22 mouse cellular contexts compared by ENCODE assay signal in the genomic region with DNA sequence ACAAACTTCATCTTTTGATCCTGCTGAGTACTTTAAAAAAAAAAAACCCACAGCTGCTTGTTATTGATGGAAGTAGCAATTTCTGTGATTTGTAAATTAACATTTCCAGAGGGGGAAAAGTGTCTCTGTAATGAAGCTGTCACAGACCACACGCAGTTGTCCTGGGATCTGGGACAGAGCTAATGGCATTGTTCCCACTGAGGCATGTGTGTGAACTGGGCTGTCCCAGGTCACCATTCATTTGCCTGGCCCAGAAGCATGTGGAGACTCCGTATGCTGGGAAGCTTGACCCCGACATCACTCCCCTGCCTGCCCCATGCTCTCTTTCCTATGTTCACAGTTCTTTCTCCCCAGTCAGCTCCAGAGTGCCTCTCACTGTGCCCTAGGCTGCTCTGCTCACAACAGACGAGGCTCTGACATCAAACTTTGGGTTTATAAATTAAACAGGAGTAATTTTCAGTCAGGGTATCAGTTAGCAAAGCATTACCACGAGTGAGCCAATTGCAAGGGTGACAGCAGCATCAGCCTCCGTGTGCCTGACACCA.
DNase-seq lines count a peak whose midpoint lies in the region; TF ChIP-seq lines count a peak whose summit lies in the region.
"Had no signal": no experiment of that assay in that cellular context is flagged by ENCODE, and none has a peak within 500 bp of the region (broad histone marks: within the 10 kb centered on the region; RNA-seq: fewer than 3 reads in every experiment).

No protein-coding gene starts in this region.

- H3K9ac ChIP-seq in heart, adult 2 months (ENCODE audit: low read depth, low read length) = no peak overlapping the region
- H3K9ac ChIP-seq: embryonic facial prominence, embryonic 12.5 days; forebrain, embryonic 13.5 days; forebrain, embryonic 15.5 days; forebrain, postnatal 0 days had no signal

- no peak for TF ChIP-seq CTCF in heart, adult 2 months (IDR thresholded peaks at IDR 0.05)

- WGBS in heart, embryonic 10.5 days = 73% methylated on average over 6 of the region's 6 CpGs
- WGBS in heart, adult 2 months = 72% methylated on average over 6 of the region's 6 CpGs

- DNase-seq in cerebellum, postnatal 10 days = peak; percentile 14 to 19
- no peak for DNase-seq in cerebellum, postnatal 36 days
- peak; percentile 56 for DNase-seq in heart, embryonic 10.5 days (ENCODE audit: low spot score)
- DNase-seq in heart, adult 2 months = no peak
- DNase-seq in retina, postnatal 1 day = peak; percentile 82
- no peak for DNase-seq in lung, postnatal 4 days
- DNase-seq: adrenal gland, adult 8-10 months; adrenal gland, postnatal 14 days; adrenal gland, postnatal 36 days; B cell, adult 2 months; cerebellum, adult 11-12 months; cerebellum, adult 2 months; cerebellum, adult 9-10 months; cerebellum, postnatal 14 days; forebrain, postnatal 0 days had no signal

- TF ChIP-seq POLR2A in heart, adult 2 months (IDR thresholded peaks at IDR 0.05; ENCODE audit: insufficient read depth, low read depth, low read length) = no peak

- no peak overlapping the region for H3K27ac ChIP-seq in heart, embryonic 10.5 days
- no peak overlapping the region for H3K27ac ChIP-seq in heart, adult 2 months
- H3K27ac ChIP-seq: embryonic facial prominence, embryonic 10.5 days; embryonic facial prominence, embryonic 12.5 days; forebrain, embryonic 13.5 days; forebrain, embryonic 15.5 days had no signal

- H3K4me3 ChIP-seq in heart, embryonic 10.5 days = no peak overlapping the region
- H3K4me3 ChIP-seq in heart, adult 2 months = no peak overlapping the region
- H3K4me3 ChIP-seq: embryonic facial prominence, embryonic 10.5 days; embryonic facial prominence, embryonic 12.5 days; forebrain, embryonic 13.5 days; forebrain, embryonic 15.5 days had no signal

- no peak for TF ChIP-seq EP300 in heart, adult 2 months (IDR thresholded peaks at IDR 0.05; ENCODE audit: insufficient read depth, low read depth, low read length)

- H3K4me1 ChIP-seq in heart, embryonic 10.5 days = 0 out of 2 replicates have a peak, but pooled peaks cover 4% of the 10 kb centered on the region
- no peaks in the 10 kb centered on the region for H3K4me1 ChIP-seq in heart, adult 2 months (ENCODE audit: control insufficient read depth, insufficient read depth, low read length)
- H3K4me1 ChIP-seq: forebrain, embryonic 13.5 days had no signal

- no peaks in the 10 kb centered on the region for H3K79me2 ChIP-seq in heart, adult 2 months (replicated peaks; ENCODE audit: control insufficient read depth, insufficient read depth, low read length)

- H3K9me3 ChIP-seq in heart, embryonic 10.5 days = no peaks in the 10 kb centered on the region
- H3K9me3 ChIP-seq: embryonic facial prominence, embryonic 10.5 days; embryonic facial prominence, embryonic 12.5 days; forebrain, embryonic 13.5 days; forebrain, embryonic 15.5 days had no signal

- H3K36me3 ChIP-seq in heart, embryonic 10.5 days = no peaks in the 10 kb centered on the region
- H3K36me3 ChIP-seq in heart, adult 2 months (ENCODE audit: control insufficient read depth, insufficient read depth, low read length) = no peaks in the 10 kb centered on the region
- H3K36me3 ChIP-seq: embryonic facial prominence, embryonic 10.5 days; embryonic facial prominence, embryonic 12.5 days; forebrain, embryonic 15.5 days; G1E had no signal

- H3K27me3 ChIP-seq in heart, embryonic 10.5 days (ENCODE audit: insufficient read depth, poor library complexity, severe bottlenecking) = no peaks in the 10 kb centered on the region
- no peaks in the 10 kb centered on the region for H3K27me3 ChIP-seq in heart, adult 2 months (ENCODE audit: control insufficient read depth, insufficient read depth, low read length)
- H3K27me3 ChIP-seq: CH12.LX; embryonic facial prominence, embryonic 12.5 days; forebrain, embryonic 13.5 days; forebrain, embryonic 15.5 days; Patski had no signal

- intact Hi-C loops in heart, adult 2 months (cut with DNase I) = no loop called here

Comparison
In these comparisons a context has a peak if more than half of its experiments do, and no peak if none do; other contexts are left out.
1. DNase-seq: peak in cerebellum, postnatal 10 days (2 of 2), heart, embryonic 10.5 days (single experiment) and retina, postnatal 1 day (single experiment); none in cerebellum, postnatal 36 days (0 of 2), heart, adult 2 months (0 of 2) and lung, postnatal 4 days (0 of 2).